Mouse (Mus musculus) MEL (cell line): ENCODE data around the gene Lpxn. TPM values are rescaled to one million over a fixed set of nuclear protein-coding genes. Genes with fewer than 3 reads are reported as not detected.
A peak's percentile ranks its signal among the peaks of the same experiment; 100 is the strongest.

Experiments
- DNase-seq: peaks from one replicate; pipeline ENCODE4 v3.0.0; 2011; ENCODE audit warnings: low read depth, low spot score
- H3K27ac ChIP-seq: 2 replicates; pipeline ENCODE4 v1.5.1; 2012; ENCODE audit warnings: low read depth, mild to moderate bottlenecking, control low read depth, low read length, moderate library complexity; ENCODE audit not compliant: control insufficient read depth
- H3K27me3 ChIP-seq, 2 experiments: fragments of 150-350 bp in 1 of 2; sonication (generic) in 1 of 2; 2 replicates each; pipeline ENCODE4 v1.6.1; 2012; ENCODE audit warnings: low read length in 2 of 2, mild to moderate bottlenecking in 2 of 2, improper control_type of control experiment in 1 of 2, moderate library complexity in 1 of 2; ENCODE audit not compliant: insufficient read depth in 2 of 2, control insufficient read depth in 1 of 2
- H3K36me3 ChIP-seq, 2 experiments: 2 replicates each; pipeline ENCODE4 v1.6.1; 2012 to 2014; ENCODE audit warnings: low read length in 2 of 2, improper control_type of control experiment in 1 of 2, inconsistent platforms in 1 of 2, mild to moderate bottlenecking in 1 of 2; ENCODE audit not compliant: insufficient read depth in 2 of 2, control insufficient read depth in 1 of 2
- H3K4me1 ChIP-seq, 2 experiments: fragments of 150-350 bp in 1 of 2; sonication (generic) in 1 of 2; 2 replicates each; pipeline ENCODE4 v1.6.1; 2012; ENCODE audit warnings: low read length in 2 of 2, improper control_type of control experiment in 1 of 2, mild to moderate bottlenecking in 1 of 2; ENCODE audit not compliant: insufficient read depth in 2 of 2, control insufficient read depth in 1 of 2
- H3K4me3 ChIP-seq, 2 experiments: fragments of 150-350 bp in 1 of 2; sonication (generic) in 1 of 2; 2 replicates each; pipeline ENCODE4 v1.5.1; 2012; ENCODE audit warnings: low read depth in 2 of 2, low read length in 2 of 2, mild to moderate bottlenecking in 2 of 2, moderate library complexity in 2 of 2, control low read depth in 1 of 2, improper control_type of control experiment in 1 of 2; ENCODE audit not compliant: control insufficient read depth in 1 of 2, insufficient read depth in 1 of 2
- H3K79me2 ChIP-seq: 2 replicates; pipeline ENCODE4 v1.6.1; 2012; ENCODE audit warnings: mild to moderate bottlenecking, low read length, moderate library complexity; ENCODE audit not compliant: control insufficient read depth, poor library complexity, insufficient read depth
- H3K9ac ChIP-seq: 2 replicates; pipeline ENCODE4 v1.6.1; 2012; ENCODE audit warnings: low read depth, mild to moderate bottlenecking, control low read depth, low read length, moderate library complexity; ENCODE audit not compliant: control insufficient read depth, poor library complexity, severe bottlenecking
- H3K9me3 ChIP-seq: fragments of 150-350 bp; sonication (generic); replicated peaks from 2 replicates; pipeline ENCODE4 v1.6.1; 2012; ENCODE audit warnings: mild to moderate bottlenecking, low read length, improper control_type of control experiment, moderate library complexity; ENCODE audit not compliant: insufficient read depth
- BHLHE40 ChIP-seq: IDR thresholded peaks from 2 replicates; pipeline ENCODE4 v1.6.1; 2012; ENCODE audit warnings: low read depth, mild to moderate bottlenecking, inconsistent platforms, low read length, improper control_type of control experiment, borderline replicate concordance
- CHD1 ChIP-seq: IDR thresholded peaks from 2 replicates; pipeline ENCODE4 v1.6.1; 2012; ENCODE audit warnings: low read depth, mild to moderate bottlenecking, inconsistent platforms, low read length, improper control_type of control experiment
- CHD2 ChIP-seq: IDR thresholded peaks from 2 replicates; pipeline ENCODE4 v1.6.1; 2011; ENCODE audit warnings: low read length, improper control_type of control experiment
- E2F4 ChIP-seq: IDR thresholded peaks from 2 replicates; pipeline ENCODE4 v1.6.1; 2011; ENCODE audit warnings: low read depth, low read length, improper control_type of control experiment, borderline replicate concordance
- ELF1 ChIP-seq: IDR thresholded peaks from 2 replicates; pipeline ENCODE4 v1.6.1; 2014; ENCODE audit warnings: low read depth, mild to moderate bottlenecking, inconsistent platforms, low read length, improper control_type of control experiment, moderate library complexity
- EP300 ChIP-seq, 2 experiments: IDR thresholded peaks; 2 replicates each; pipeline ENCODE4 v1.6.1; 2011; ENCODE audit warnings: improper control_type of control experiment in 2 of 2, low read length in 2 of 2, low read depth in 1 of 2, mild to moderate bottlenecking in 1 of 2
- GABPA ChIP-seq: IDR thresholded peaks from 2 replicates; pipeline ENCODE4 v1.6.1; 2012; ENCODE audit warnings: low read depth, mild to moderate bottlenecking, inconsistent platforms, low read length, improper control_type of control experiment, moderate library complexity
- GATA1 ChIP-seq: IDR thresholded peaks from 2 replicates; pipeline ENCODE4 v1.6.1; 2011; ENCODE audit warnings: low read depth, low read length, improper control_type of control experiment
- HCFC1 ChIP-seq: IDR thresholded peaks from 2 replicates; pipeline ENCODE4 v1.6.1; 2012; ENCODE audit warnings: low read depth, mild to moderate bottlenecking, inconsistent platforms, low read length, improper control_type of control experiment, moderate library complexity
- KAT2A ChIP-seq: conservative IDR thresholded peaks from 2 replicates; pipeline ENCODE4 v1.6.1; 2012; ENCODE audit warnings: low read depth, low read length, improper control_type of control experiment, inconsistent platforms
- MAZ ChIP-seq: IDR thresholded peaks from 2 replicates; pipeline ENCODE4 v1.6.1; 2012; ENCODE audit warnings: low read depth, mild to moderate bottlenecking, inconsistent platforms, low read length, improper control_type of control experiment
- MXI1 ChIP-seq: IDR thresholded peaks from 2 replicates; pipeline ENCODE4 v1.6.1; 2011; ENCODE audit warnings: mild to moderate bottlenecking, low read depth, low read length, improper control_type of control experiment
- MYB ChIP-seq: IDR thresholded peaks from 2 replicates; pipeline ENCODE4 v1.6.1; 2011; ENCODE audit warnings: mild to moderate bottlenecking, low read depth, low read length, improper control_type of control experiment
- MYC ChIP-seq: IDR thresholded peaks from 2 replicates; pipeline ENCODE4 v1.6.1; 2011; ENCODE audit warnings: low read depth, mild to moderate bottlenecking, low read length, improper control_type of control experiment, moderate library complexity
- NELFE ChIP-seq: IDR thresholded peaks from 2 replicates; pipeline ENCODE4 v1.6.1; 2011; ENCODE audit warnings: low read depth, low read length, improper control_type of control experiment
- NRF1 ChIP-seq: IDR thresholded peaks from 2 replicates; pipeline ENCODE4 v1.6.1; 2014; ENCODE audit warnings: low read depth, mild to moderate bottlenecking, inconsistent platforms, low read length, improper control_type of control experiment, moderate library complexity; ENCODE audit not compliant: poor library complexity, insufficient read depth, severe bottlenecking
- POLR2A ChIP-seq, 2 experiments: IDR thresholded peaks; 2 replicates each; pipeline ENCODE4 v1.6.1; 2011 to 2012; ENCODE audit warnings: low read length in 2 of 2, mild to moderate bottlenecking in 2 of 2, control low read depth in 1 of 2, improper control_type of control experiment in 1 of 2, low read depth in 1 of 2, moderate library complexity in 1 of 2; ENCODE audit not compliant: control insufficient read depth in 1 of 2, insufficient read depth in 1 of 2, poor library complexity in 1 of 2
- POLR2AphosphoS2 ChIP-seq: IDR thresholded peaks from 2 replicates; pipeline ENCODE4 v1.6.1; 2011; ENCODE audit warnings: low read length, improper control_type of control experiment
- RCOR1 ChIP-seq: IDR thresholded peaks from 2 replicates; pipeline ENCODE4 v1.6.1; 2012; ENCODE audit warnings: low read depth, mild to moderate bottlenecking, inconsistent platforms, low read length, improper control_type of control experiment
- SIN3A ChIP-seq: IDR thresholded peaks from 2 replicates; pipeline ENCODE4 v1.6.1; 2012; ENCODE audit warnings: low read length, improper control_type of control experiment, inconsistent platforms
- SMC3 ChIP-seq: IDR thresholded peaks from 2 replicates; pipeline ENCODE4 v1.6.1; 2011; ENCODE audit warnings: low read depth, low read length, improper control_type of control experiment
- TCF12 ChIP-seq: IDR thresholded peaks from 2 replicates; pipeline ENCODE4 v1.6.1; 2014; ENCODE audit warnings: low read depth, mild to moderate bottlenecking, inconsistent platforms, low read length, improper control_type of control experiment, moderate library complexity
- USF1 ChIP-seq: IDR thresholded peaks from 2 replicates; pipeline ENCODE4 v1.6.1; 2014; ENCODE audit warnings: low read depth, mild to moderate bottlenecking, inconsistent platforms, low read length, improper control_type of control experiment, moderate library complexity
- ZMIZ1 ChIP-seq: IDR thresholded peaks from 2 replicates; pipeline ENCODE4 v1.6.1; 2012; ENCODE audit warnings: low read depth, mild to moderate bottlenecking, inconsistent platforms, low read length, improper control_type of control experiment, moderate library complexity
- ZNF384 ChIP-seq: IDR thresholded peaks from 2 replicates; pipeline ENCODE4 v1.6.1; 2012; ENCODE audit warnings: low read depth, mild to moderate bottlenecking, inconsistent platforms, low read length, improper control_type of control experiment
- polyA plus RNA-seq, 2 experiments: library from polyadenylated mRNA; stranded (reverse) in 1 of 2; unstranded in 1 of 2; fragments of >175 nt in 1 of 2; fragments of >200 nt in 1 of 2; gene quantifications; 2 replicates each; pipeline versions ENCODE4 v1.2.1 to v1.2.4; 2012; ENCODE audit warnings: low replicate concordance in 2 of 2, low read depth in 1 of 2; ENCODE audit not compliant: insufficient read length in 2 of 2, insufficient read depth in 1 of 2, missing spikeins in 1 of 2
- total RNA-seq: library from RNA; depleted of rRNA; stranded (reverse); fragments of 300-350 nt; gene quantifications from 2 replicates; pipeline ENCODE4 v1.2.3, GENCODE M21; 2012; rRNA removed

Gene Lpxn
- 9.9 and 12.9 TPM in 2 replicates for total RNA-seq
- polyA plus RNA-seq = 10 to 100 TPM in 1 of 2 experiments, not detected in 1; 12.3 TPM

GRCm38 (mm10) chr19:12795511-12796327 lies at the start of gene Lpxn, which contains the start of gene Zfp91:
Gene Lpxn (plus strand): TSS chr19:12796193.
Gene Zfp91 (minus strand): TSS chr19:12796126.
- peak within 1 kb of the TSS; percentile 100 for H3K9ac ChIP-seq
- H3K27me3 ChIP-seq = no peaks in the 10 kb centered on the region
- H3K79me2 ChIP-seq = peaks cover 34% of the 10 kb centered on the region
- H3K4me1 ChIP-seq = peaks cover 3 to 8% of the 10 kb centered on the region in 2 experiments; a peak in 3 of 4 replicates
- H3K36me3 ChIP-seq = peaks cover 0 to 18% of the 10 kb centered on the region in 2 experiments; a peak in 3 of 4 replicates
- no peaks in the 10 kb centered on the region for H3K9me3 ChIP-seq
- peak; percentile 99 for DNase-seq
- H3K27ac ChIP-seq = peak within 1 kb of the TSS; percentile 97
- H3K4me3 ChIP-seq = peak within 1 kb of the TSS; percentile 92 to 98
- TF ChIP-seq POLR2AphosphoS2 (peak; percentile 34; the same call in 1 of the 2 replicates), MYB (peak; percentile 98), SIN3A (peak; percentile 78), BHLHE40 (0 out of 2 replicates have a peak, but pooled peaks have one; percentile 0), MAZ (peak; percentile 71; the same call in 1 of the 2 replicates), MYC (peak; percentile 54; the same call in 1 of the 2 replicates), RCOR1 (peak; percentile 59), NRF1 (peak; percentile 84), HCFC1 (peak; percentile 94), USF1 (no peak), ZMIZ1 (peak; percentile 58; the same call in 1 of the 2 replicates), TCF12 (peak; percentile 49), ZNF384 (peak; percentile 99), GABPA (no peak), SMC3 (no peak), KAT2A (peak; percentile 90), GATA1 (no peak), MXI1 (no peak), CHD1 (peak; percentile 44; the same call in 1 of the 2 replicates), POLR2A (IDR thresholded peaks at IDR 0.05; ENCODE audit: control insufficient read depth in 1 of 2, insufficient read depth in 1 of 2, low read depth in 1 of 2, low read length in 2 of 2, poor library complexity in 1 of 2) (peak; percentile 54 to 57; a peak in 2 of 4 replicates), ELF1 (peak; percentile 69; the same call in 1 of the 2 replicates), CHD2 (peak; percentile 95), EP300 (IDR thresholded peaks at IDR 0.05; ENCODE audit: low read depth in 1 of 2, low read length in 2 of 2) (peak in 1 of 2 experiments; percentile 61; a peak in 2 of 4 replicates), NELFE (peak; percentile 57), E2F4 (peak; percentile 76)
